Mouse (Mus musculus) retina, embryonic 14.5 days (tissue): ENCODE measurements at regions not wholly inside any gene's neighbourhood (a gene's known extent, or its start where the extent isn't known, plus 50 kb on each side); places are given as distances from the start of the nearest gene placed in this dataset.
"Not testable (repeated sequence)": the region's sequence is repeated elsewhere in the genome, so short reads cannot be mapped to it uniquely, and the experiment has no call there.

Experiments
- DNase-seq: peaks from one replicate; pipeline ENCODE4 v3.0.0-alpha.2; 2015; ENCODE audit warnings: low spot score

DNA sequence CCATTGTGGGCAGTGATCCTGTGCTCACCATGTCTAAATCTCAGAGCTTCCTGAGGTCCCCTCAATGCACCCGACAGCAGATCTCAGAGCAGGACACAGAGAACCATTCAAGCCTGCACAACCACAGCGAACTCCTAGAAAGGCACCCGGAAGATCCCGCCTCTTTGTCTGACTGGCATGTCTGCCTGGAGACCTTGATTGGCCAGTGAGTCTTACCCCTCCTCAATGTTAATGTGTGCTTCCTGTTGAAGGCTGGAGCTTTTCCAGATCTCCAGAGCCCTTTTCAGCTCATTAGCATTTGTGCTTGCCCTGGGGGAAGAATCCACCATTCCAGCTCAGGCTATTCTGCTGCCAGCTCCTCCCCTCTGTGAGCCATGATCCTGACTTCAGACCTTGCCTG, 91.8 kb downstream of the 2410141K09Rik start:
- DNase-seq: not testable (repeated sequence)

DNA sequence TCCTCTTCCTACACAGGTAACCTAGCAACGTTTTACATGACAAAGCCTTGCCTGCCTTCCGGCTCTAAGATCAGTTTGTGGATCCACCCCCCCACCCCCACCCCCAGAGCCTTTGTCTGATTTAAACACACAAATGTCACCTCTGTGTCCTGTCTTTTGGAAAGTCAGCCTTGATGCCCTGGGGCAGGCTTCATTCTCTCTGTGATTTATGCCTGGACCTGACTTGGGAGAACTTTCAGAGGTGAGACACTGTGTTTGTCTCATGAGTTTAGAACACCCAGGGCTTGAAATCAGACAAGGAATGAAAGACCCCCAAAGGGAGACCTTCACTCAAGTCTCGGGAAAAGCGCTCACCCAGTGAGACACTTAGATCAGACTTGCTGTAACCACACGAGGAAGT, 92.9 kb upstream of the Gm10772 start:
- DNase-seq: not testable (repeated sequence)

GRCm38 (mm10) chr13:66311819-66312218, 84.4 kb upstream of the Gm10772 start:
- DNase-seq: not testable (repeated sequence)

DNA sequence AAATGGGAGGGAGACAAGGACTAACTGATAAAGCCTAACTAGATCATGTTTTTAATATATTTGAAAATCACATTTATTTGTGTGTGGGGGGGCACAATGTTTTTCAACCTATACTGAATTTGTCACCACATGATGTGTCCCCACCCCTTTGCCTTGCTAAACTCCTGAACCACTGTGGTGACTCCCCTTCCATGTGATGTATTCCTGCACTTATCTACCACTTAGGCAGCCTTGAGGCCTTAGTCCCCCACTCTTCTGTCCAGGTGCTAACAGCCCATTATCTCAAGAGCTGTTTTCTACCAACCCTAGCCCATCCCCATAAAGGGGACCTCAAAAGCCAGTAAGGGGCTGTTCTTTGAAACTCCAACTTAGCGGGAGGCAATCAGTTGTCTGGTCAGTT, 72.5 kb upstream of the Gm10772 start:
- peak; percentile 3 for DNase-seq

GRCm38 (mm10) chr13:66291385-66291784, 64.0 kb upstream of the Gm10772 start:
- DNase-seq: not testable (repeated sequence)
